Mouse (Mus musculus): ENCODE measurements around the gene Tmem259. TPM values are rescaled to one million over a fixed set of nuclear protein-coding genes. Genes with fewer than 3 reads are reported as not detected.

Tmem259 gene
- polyA plus RNA-seq, 1 experiment from 2014 or later, result 27.7 TPM

DNA sequence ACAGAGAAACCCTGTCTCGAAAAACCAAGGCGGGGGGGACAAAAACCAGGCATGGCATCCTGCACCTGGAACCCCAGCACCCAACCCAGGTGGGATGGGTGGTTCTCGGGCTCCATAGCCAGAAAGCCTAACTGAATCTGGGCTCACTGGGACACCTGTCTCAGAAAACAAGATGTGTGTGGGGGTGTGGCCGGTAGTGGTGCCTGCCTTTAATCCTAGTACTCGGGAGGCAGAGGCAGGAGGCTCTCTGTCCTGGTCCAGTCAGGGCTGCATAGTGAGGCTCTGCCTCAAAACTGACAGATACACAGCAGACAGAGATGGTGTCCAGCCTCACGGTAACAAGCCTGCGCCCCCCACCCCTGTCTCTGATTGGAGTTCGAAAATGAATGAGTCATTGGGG lies 38.7 kb upstream of the Tmem259 start:
- WGBS, result 94% methylated on average over 8 of the region's 8 CpGs

DNA sequence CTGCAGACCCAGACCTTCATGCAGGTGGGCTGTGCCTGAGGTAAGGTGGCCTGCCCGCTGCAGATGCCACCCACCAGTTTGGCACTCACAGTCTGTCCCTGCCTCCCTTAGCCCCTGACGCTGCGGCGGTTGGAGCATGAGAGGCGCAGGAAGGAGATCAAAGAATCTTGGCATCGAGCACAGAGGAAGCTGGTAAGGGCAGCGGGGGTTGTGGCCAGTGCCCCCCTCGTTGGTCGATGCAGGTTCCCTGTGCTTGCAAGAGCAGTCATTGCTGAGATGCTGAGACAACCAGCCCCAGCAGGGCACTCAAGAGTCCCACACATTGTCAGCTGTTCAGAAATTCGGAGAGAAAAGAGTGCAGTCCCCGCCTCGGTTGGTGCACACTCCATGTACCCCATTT lies 38.0 kb upstream of the Tmem259 start:
- no peak for ATAC-seq (ENCODE audit: low FRiP score, low read depth)
- Histone ChIP-seq H3K27me3 (replicated peaks) (peaks cover 35% of the 10 kb centered on the region), H3K9ac (no peak overlapping the region), H3K4me3 (no peak overlapping the region), H3K36me3 (no peaks in the 10 kb centered on the region), H3K27ac (no peak overlapping the region), H3K4me2 (replicated peaks) (no peak overlapping the region), H3K9me3 (no peaks in the 10 kb centered on the region), H3K4me1 (peaks cover 10% of the 10 kb centered on the region)
- 92% methylated on average over 12 of the region's 12 CpGs for WGBS

More for the DNA sequence above, 38.7 kb upstream of the Tmem259 start:
- no peaks in the 10 kb centered on the region for H3K36me3 ChIP-seq
- peaks cover 10% of the 10 kb centered on the region for H3K4me1 ChIP-seq
- no peak overlapping the region for H3K27ac ChIP-seq
- H3K4me3 ChIP-seq, result no peak overlapping the region
- no peak overlapping the region for H3K4me2 ChIP-seq (replicated peaks)
- no peaks in the 10 kb centered on the region for H3K9me3 ChIP-seq
- H3K27me3 ChIP-seq (replicated peaks), result peaks cover 29% of the 10 kb centered on the region
- ATAC-seq (ENCODE audit: low FRiP score, low read depth), result no peak
- no peak overlapping the region for H3K9ac ChIP-seq

DNA sequence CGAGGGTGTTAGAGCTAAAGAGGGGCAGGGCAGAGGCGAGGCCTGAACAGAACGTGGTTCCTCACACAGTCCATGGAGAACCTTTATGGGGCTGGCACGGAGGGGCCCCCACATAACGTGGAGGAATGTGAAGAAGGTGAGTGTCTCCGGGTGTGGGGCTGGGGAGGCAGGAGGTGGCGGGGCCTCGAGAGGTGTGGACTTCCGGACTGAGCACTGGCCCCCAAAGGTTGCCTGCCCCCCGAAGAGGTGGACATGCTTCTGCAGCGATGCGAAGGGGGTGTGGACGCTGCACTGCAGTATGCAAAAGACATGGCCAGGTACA lies 37.2 kb upstream of the Tmem259 start:
- H3K9ac ChIP-seq, result no peak overlapping the region
- no peak overlapping the region for H3K27ac ChIP-seq
- H3K4me2 ChIP-seq (replicated peaks), result no peak overlapping the region
- peaks cover 43% of the 10 kb centered on the region for H3K27me3 ChIP-seq (replicated peaks)
- no peaks in the 10 kb centered on the region for H3K36me3 ChIP-seq
- no peaks in the 10 kb centered on the region for H3K9me3 ChIP-seq
- no peak overlapping the region for H3K4me3 ChIP-seq
- H3K4me1 ChIP-seq, result peaks cover 10% of the 10 kb centered on the region
- 91% methylated on average over 13 of the region's 13 CpGs for WGBS
- ATAC-seq (ENCODE audit: low FRiP score, low read depth), result no peak

DNA sequence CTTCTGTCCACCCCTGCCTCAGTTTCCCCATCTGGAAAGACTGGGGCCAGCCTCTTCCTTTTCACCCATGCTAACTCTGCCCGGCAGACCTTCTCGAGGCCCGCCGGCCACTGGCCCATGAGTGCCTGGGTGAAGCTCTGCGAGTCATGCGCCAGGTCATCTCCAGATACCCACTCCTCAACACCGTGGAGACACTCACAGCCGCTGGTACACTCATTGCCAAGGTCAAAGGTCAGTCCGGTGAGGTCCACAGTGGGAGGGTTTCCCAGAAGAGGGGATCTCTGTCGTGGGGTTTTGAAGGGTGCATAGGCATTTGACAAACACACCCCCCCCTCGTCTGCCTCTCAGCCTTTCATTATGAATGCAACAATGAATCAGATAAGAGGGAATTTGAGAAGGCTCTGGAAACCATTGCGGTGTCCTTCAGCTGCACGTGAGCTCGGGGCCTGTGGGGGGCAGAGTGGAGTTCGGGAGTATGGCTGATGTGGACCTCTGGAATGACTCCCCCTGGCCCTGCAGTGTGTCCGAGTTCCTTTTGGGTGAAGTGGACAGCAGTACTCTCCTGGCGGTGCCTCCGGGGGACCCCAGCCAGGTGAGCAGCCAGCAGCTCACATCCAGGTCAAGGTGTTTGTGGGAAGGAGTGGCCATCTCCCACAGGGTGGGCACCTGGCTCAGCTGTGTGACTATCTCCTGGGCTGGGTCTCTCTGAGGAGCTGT lies 36.6 kb upstream of the Tmem259 start:
- peaks cover 10% of the 10 kb centered on the region for H3K4me1 ChIP-seq
- H3K9me3 ChIP-seq, result no peaks in the 10 kb centered on the region
- H3K4me3 ChIP-seq, result no peak overlapping the region
- ATAC-seq (ENCODE audit: low FRiP score, low read depth), result no peak
- peaks cover 49% of the 10 kb centered on the region for H3K27me3 ChIP-seq (replicated peaks)
- no peaks in the 10 kb centered on the region for H3K36me3 ChIP-seq
- 87% methylated on average over 18 of the region's 18 CpGs for WGBS
- H3K27ac ChIP-seq, result no peak overlapping the region
- H3K4me2 ChIP-seq (replicated peaks), result peak overlapping the region; percentile 40; the same call in 1 of the 2 replicates
- no peak overlapping the region for H3K9ac ChIP-seq

DNA sequence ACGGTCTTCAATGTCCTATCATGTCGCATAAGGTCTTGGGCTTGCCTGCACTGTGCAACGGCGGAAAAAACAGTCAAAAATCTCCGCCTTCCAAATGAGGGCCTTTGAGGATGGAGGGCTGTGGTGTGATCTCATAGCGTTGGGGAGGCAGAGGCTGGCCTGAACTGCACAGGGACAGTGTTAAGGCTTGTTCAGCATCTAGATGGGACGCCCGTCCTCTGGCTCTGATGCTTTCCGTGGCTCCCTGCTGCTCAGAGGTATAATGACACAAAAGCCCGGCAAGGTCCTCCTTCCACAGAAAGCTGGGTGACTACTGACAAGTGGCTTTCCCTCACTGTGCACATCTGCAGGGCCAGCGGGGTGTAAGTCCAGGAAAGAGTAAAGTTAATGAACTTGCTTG lies 36.1 kb upstream of the Tmem259 start:
- WGBS, result 23% methylated on average over 11 of the region's 11 CpGs
- no peaks in the 10 kb centered on the region for H3K9me3 ChIP-seq
- H3K36me3 ChIP-seq, result no peaks in the 10 kb centered on the region
- H3K27ac ChIP-seq, result no peak overlapping the region
- peaks cover 10% of the 10 kb centered on the region for H3K4me1 ChIP-seq
- no peak for ATAC-seq (ENCODE audit: low FRiP score, low read depth)
- H3K4me3 ChIP-seq, result no peak overlapping the region
- peak overlapping the region; percentile 40 for H3K4me2 ChIP-seq (replicated peaks)
- no peak overlapping the region for H3K9ac ChIP-seq
- H3K27me3 ChIP-seq (replicated peaks), result peaks cover 54% of the 10 kb centered on the region

DNA sequence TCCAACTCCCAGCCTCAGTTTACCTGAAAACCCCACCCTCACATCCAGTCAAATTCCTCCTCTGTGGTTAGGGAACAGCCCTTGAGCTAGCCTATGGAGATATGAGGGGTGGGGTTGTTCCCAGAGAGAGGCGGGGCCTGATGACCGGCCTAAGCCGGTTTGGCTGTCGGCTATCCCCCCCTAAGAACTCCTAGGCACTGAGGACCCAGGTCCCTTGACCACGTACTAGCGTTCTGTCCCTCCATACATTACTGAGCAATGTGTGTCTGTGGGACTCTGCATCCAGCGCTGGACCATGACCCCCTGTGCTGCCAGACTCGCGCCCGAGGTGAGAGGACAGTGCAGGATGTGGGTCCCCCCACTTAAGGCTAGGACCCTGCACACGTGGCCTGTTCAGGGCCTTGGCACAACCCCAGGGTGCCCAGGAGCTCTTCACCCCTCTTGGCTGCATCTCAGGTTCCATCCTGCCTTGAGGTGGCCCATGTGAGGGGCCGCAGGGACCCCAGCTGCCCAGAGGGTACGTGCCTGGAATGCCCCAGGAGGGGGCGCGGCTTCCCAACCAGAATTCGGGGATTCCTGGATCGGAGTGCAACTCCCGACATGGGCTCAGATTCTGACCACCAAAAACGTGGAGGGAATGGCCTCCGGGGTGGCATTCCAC lies 35.5 kb upstream of the Tmem259 start:
- Histone ChIP-seq H3K9me3 (no peaks in the 10 kb centered on the region), H3K9ac (peak overlapping the region; percentile 17; the same call in 1 of the 2 replicates), H3K4me3 (no peak overlapping the region; the same call in 1 of the 2 replicates), H3K27me3 (replicated peaks) (peaks cover 60% of the 10 kb centered on the region), H3K4me2 (replicated peaks) (peak overlapping the region; percentile 40), H3K4me1 (peaks cover 10% of the 10 kb centered on the region), H3K27ac (no peak overlapping the region), H3K36me3 (no peaks in the 10 kb centered on the region)
- WGBS, result 6% methylated on average over 20 of the region's 20 CpGs
- no peak for ATAC-seq (ENCODE audit: low FRiP score, low read depth)

DNA sequence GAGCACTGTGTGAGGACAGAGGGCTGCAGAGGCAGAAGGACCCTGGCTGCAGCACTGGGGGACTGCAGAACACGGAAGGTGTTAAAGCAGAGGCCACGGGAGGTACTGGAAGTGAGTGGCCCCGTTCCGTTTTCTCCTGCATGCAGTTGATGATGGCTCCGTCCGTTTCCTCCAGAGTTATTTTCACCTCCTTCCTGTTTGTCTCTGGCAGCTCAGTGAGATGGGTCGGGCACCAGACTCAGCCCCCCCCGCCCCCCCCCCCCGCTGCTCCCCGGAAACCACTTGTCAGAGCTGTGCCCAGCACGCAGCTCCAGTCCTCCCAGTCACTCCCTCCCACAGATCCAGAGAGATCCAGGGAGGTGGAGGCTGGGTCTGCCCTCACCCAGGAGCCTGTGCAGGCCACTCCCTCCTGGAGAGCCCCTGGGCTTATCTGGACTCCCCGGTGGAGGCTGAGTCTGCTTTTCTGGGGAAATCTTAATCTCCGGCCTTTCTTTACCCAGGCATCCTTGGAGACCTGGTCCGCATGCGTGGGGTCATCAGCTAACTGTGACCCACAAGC lies 34.7 kb upstream of the Tmem259 start:
- 10% methylated on average over 14 of the region's 15 CpGs for WGBS
- 0 out of 2 replicates have a peak overlapping the region, but pooled peaks have one; percentile 3 for H3K9ac ChIP-seq
- H3K4me1 ChIP-seq, result peaks cover 10% of the 10 kb centered on the region
- H3K36me3 ChIP-seq, result 0 out of 2 replicates have a peak, but pooled peaks cover 7% of the 10 kb centered on the region
- 0 out of 2 replicates have a peak overlapping the region, but pooled peaks have one; percentile 40 for H3K4me2 ChIP-seq (replicated peaks)
- H3K4me3 ChIP-seq, result no peak overlapping the region
- no peak overlapping the region for H3K27ac ChIP-seq
- H3K27me3 ChIP-seq (replicated peaks), result peaks cover 68% of the 10 kb centered on the region
- no peak for ATAC-seq (ENCODE audit: low FRiP score, low read depth)
- no peaks in the 10 kb centered on the region for H3K9me3 ChIP-seq

DNA sequence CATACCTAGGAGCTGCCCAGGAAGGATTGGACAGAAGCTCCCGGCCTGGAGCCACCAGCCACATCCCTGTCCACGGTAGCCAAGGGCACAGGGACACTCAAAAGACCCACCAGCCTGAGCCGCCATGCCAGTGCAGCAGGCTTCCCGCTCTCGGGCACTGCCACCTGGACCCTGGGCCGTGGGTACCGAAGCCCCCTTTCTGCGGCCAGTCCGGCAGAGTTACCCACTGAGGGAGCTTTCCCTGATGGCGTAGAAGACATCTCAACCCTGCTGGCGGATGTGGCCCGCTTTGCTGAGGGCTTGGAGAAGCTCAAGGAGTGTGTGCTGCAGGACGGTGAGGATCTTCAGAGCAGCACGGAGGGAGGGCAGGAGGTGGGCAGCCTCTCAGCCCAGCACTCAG lies 33.6 kb upstream of the Tmem259 start:
- Histone ChIP-seq H3K4me1 (peaks cover 10% of the 10 kb centered on the region), H3K4me3 (no peak overlapping the region), H3K27me3 (replicated peaks) (peaks cover 78% of the 10 kb centered on the region), H3K9me3 (no peaks in the 10 kb centered on the region), H3K4me2 (replicated peaks) (no peak overlapping the region), H3K9ac (no peak overlapping the region), H3K27ac (no peak overlapping the region), H3K36me3 (peaks cover 12% of the 10 kb centered on the region; the same call in 1 of the 2 replicates)
- WGBS, result 77% methylated on average over 14 of the region's 14 CpGs
- no peak for ATAC-seq (ENCODE audit: low FRiP score, low read depth)

DNA sequence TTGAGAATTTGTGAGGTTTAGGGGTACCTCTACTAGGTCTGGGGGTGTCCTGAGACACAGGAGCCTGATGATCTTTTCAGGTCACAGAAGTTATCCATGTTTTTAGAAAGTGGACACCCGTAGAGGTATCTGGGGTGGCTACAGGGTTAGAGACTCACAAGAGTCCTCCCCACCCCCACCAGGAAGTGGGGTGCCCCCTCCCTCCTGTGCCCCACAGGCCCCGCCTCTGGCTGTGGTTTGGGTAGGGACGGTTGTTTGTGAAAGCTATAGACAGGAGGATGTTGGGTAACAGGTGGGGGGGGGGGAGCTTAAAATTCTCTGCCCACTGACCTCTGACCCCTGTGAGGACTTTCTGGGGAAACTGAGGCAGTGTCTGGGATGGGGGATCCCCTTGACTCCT lies 33.2 kb upstream of the Tmem259 start:
- H3K9me3 ChIP-seq, result no peaks in the 10 kb centered on the region
- WGBS, result 63% methylated on average over 3 of the region's 3 CpGs
- ATAC-seq (ENCODE audit: low FRiP score, low read depth), result no peak
- no peak overlapping the region for H3K4me3 ChIP-seq
- H3K4me2 ChIP-seq (replicated peaks), result no peak overlapping the region
- peaks cover 10% of the 10 kb centered on the region for H3K4me1 ChIP-seq
- H3K27ac ChIP-seq, result no peak overlapping the region
- peaks cover 12% of the 10 kb centered on the region; the same call in 1 of the 2 replicates for H3K36me3 ChIP-seq
- no peak overlapping the region for H3K9ac ChIP-seq
- peaks cover 83% of the 10 kb centered on the region for H3K27me3 ChIP-seq (replicated peaks)

DNA sequence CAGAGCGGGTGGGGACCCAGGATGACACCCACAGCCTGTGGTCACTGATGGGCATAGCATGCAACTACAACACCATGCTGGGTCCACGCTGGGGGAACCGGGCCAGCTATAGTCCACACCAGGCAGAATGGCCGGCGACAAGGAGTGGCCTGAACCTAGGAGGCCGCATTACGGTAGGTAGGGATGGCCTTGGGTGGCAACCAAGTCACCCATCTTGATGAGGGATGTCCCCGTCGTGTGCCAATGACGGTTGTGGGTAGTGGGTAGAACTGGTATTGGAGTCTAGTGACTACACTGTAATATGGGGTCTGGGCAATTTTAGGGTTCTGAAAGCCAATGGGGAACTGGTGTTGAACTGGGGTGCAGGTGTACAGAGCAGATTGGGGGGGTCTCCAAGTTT lies 32.8 kb upstream of the Tmem259 start:
- H3K36me3 ChIP-seq, result peaks cover 15% of the 10 kb centered on the region
- H3K4me3 ChIP-seq, result no peak overlapping the region

DNA sequence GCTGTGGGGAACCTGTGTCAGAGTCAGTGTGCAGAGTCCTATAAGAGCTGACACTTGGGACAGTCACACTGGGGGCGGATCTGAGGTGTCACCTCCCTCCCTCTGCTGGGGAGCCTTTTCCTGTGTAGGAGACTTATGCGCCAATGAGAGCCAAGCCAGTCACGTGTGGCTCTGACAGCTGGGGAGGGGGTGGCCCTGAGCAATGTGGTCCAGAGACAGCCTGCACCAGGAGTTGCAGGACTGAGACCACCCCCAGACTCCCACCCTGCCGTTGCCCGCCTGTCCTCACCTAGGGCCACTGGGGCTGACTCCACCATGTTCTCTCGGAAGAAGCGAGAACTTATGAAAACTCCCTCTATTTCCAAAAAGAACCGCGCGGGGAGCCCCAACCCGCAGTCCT lies 32.4 kb upstream of the Tmem259 start, which contains the start of gene Arhgap45:
Arhgap45 (plus strand) TSS at position 143 of the 400 bp plus-strand sequence.
- H3K27ac ChIP-seq, result no peak within 1 kb of the TSS
- H3K36me3 ChIP-seq, result peaks cover 19% of the 10 kb centered on the region
- 67% methylated on average over 11 of the region's 11 CpGs for WGBS
- H3K4me2 ChIP-seq (replicated peaks), result no peak within 1 kb of the TSS
- peaks cover 91% of the 10 kb centered on the region for H3K27me3 ChIP-seq (replicated peaks)
- peaks cover 10% of the 10 kb centered on the region for H3K4me1 ChIP-seq
- H3K9me3 ChIP-seq, result peaks cover 2% of the 10 kb centered on the region; the same call in 1 of the 2 replicates
- no peak within 1 kb of the TSS for H3K9ac ChIP-seq
- no peak within 1 kb of the TSS for H3K4me3 ChIP-seq
- no peak for ATAC-seq (ENCODE audit: low FRiP score, low read depth)

More for the DNA sequence above, 32.8 kb upstream of the Tmem259 start:
- Histone ChIP-seq H3K4me1 (peaks cover 10% of the 10 kb centered on the region), H3K4me2 (replicated peaks) (no peak overlapping the region), H3K27ac (no peak overlapping the region), H3K9ac (no peak overlapping the region), H3K9me3 (no peaks in the 10 kb centered on the region), H3K27me3 (replicated peaks) (peaks cover 87% of the 10 kb centered on the region)
- 83% methylated on average over 10 of the region's 10 CpGs for WGBS
- ATAC-seq (ENCODE audit: low FRiP score, low read depth), result no peak

DNA sequence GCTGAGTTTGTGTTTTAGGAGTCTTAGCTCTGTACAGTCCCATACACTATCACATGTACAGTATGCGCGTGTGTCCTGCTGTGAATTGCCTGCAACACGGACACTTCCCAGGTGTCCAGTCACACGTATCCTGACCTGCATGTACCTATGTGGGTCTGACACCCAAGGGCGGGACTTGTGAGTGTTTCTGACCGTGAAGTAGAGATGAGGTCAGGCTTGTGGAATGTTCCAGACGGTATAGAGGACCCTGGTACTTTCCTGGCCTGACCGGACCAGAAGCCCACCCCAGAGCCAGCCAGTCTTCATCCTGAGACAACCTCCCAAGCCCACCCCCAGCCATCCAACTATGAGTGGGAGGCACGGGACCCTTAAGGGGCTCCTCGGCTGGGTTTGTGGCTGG lies 31.5 kb upstream of the Tmem259 start:
- Histone ChIP-seq H3K4me1 (peaks cover 10% of the 10 kb centered on the region), H3K36me3 (peaks cover 29% of the 10 kb centered on the region), H3K4me2 (replicated peaks) (no peak overlapping the region), H3K4me3 (no peak overlapping the region), H3K9me3 (peaks cover 12% of the 10 kb centered on the region), H3K27ac (no peak overlapping the region), H3K27me3 (replicated peaks) (peaks cover 85% of the 10 kb centered on the region), H3K9ac (no peak overlapping the region)
- no peak for ATAC-seq (ENCODE audit: low FRiP score, low read depth)
- 83% methylated on average over 10 of the region's 10 CpGs for WGBS
